Comparison of ENCODE assay signal across 8 mouse cellular contexts in genomic region chr10:120112507-120113396, GRCm38 (mm10). TPM values are rescaled to one million over a fixed set of nuclear protein-coding genes. Genes with fewer than 3 reads are reported as not detected.
DNase-seq lines count a peak whose midpoint lies in the region; ATAC-seq and TF ChIP-seq lines count a peak whose summit lies in the region.

Gene Helb (minus strand): TSS chr10:120112987.

- peak in 1 of 2 experiments; percentile 17; a peak in 1 of 4 replicates for TF ChIP-seq EP300 in MEL (IDR thresholded peaks at IDR 0.05; ENCODE audit: low read depth in 1 of 2, low read length in 2 of 2)

- peak within 1 kb of the TSS; percentile 79 for H3K9ac ChIP-seq in MEL (ENCODE audit: control insufficient read depth, low read depth, low read length, poor library complexity, severe bottlenecking)
- H3K9ac ChIP-seq in forebrain, postnatal 0 days = peak within 1 kb of the TSS; percentile 53
- H3K9ac ChIP-seq in lung, embryonic 15.5 days = peak within 1 kb of the TSS; percentile 60

- H3K36me3 ChIP-seq in MEL (ENCODE audit: control insufficient read depth in 1 of 2, insufficient read depth in 2 of 2, low read length in 2 of 2) = peaks cover 2 to 3% of the 10 kb centered on the region in 2 experiments; a peak in 2 of 4 replicates
- no peaks in the 10 kb centered on the region for H3K36me3 ChIP-seq in forebrain, postnatal 0 days (ENCODE audit: insufficient read depth)
- no peaks in the 10 kb centered on the region for H3K36me3 ChIP-seq in lung, embryonic 15.5 days

- no peaks in the 10 kb centered on the region; the same call in 1 of the 2 replicates for H3K79me2 ChIP-seq in MEL (ENCODE audit: control insufficient read depth, insufficient read depth, low read length, poor library complexity)

- ATAC-seq in forebrain, postnatal 0 days = peak; percentile 100
- peak; percentile 100 for ATAC-seq in lung, embryonic 15.5 days (ENCODE audit: borderline replicate concordance, extremely low read depth, low FRiP score, low TSS enrichment)

- H3K27ac ChIP-seq in MEL (ENCODE audit: control insufficient read depth, low read depth, low read length) = peak within 1 kb of the TSS; percentile 92
- 0 out of 2 replicates have a peak within 1 kb of the TSS, but pooled peaks have one; percentile 8 for H3K27ac ChIP-seq in cerebellum, adult 2 months (ENCODE audit: insufficient read depth, low read length)
- peak within 1 kb of the TSS; percentile 54; the same call in 1 of the 2 replicates for H3K27ac ChIP-seq in forebrain, postnatal 0 days (ENCODE audit: low read depth, low read length)
- H3K27ac ChIP-seq in lung, embryonic 15.5 days = peak within 1 kb of the TSS; percentile 83

- TF ChIP-seq RAD21 in MEL (IDR thresholded peaks at IDR 0.05; ENCODE audit: low read depth, low read length) = no peak

- under 1% methylated on average over 55 of the region's 55 CpGs for WGBS in cerebellum, adult 2 months
- 2% methylated on average over 55 of the region's 55 CpGs for whole genome bisulfite sequencing in forebrain, postnatal 0 days
- WGBS in lung, embryonic 15.5 days = under 1% methylated on average over 55 of the region's 55 CpGs

- H3K4me3 ChIP-seq in MEL (ENCODE audit: control insufficient read depth in 1 of 2, insufficient read depth in 1 of 2, low read depth in 2 of 2, low read length in 2 of 2) = peak within 1 kb of the TSS; percentile 78 to 95
- peak within 1 kb of the TSS; percentile 97 for H3K4me3 ChIP-seq in cerebellum, adult 2 months (replicated peaks; ENCODE audit: insufficient read depth, low read depth, low read length)
- H3K4me3 ChIP-seq in forebrain, postnatal 0 days (ENCODE audit: low read depth, low read length) = peak within 1 kb of the TSS; percentile 74
- peak within 1 kb of the TSS; percentile 85 for H3K4me3 ChIP-seq in lung, embryonic 15.5 days

- no peaks in the 10 kb centered on the region for H3K9me3 ChIP-seq in MEL (replicated peaks; ENCODE audit: insufficient read depth, low read length)
- no peaks in the 10 kb centered on the region for H3K9me3 ChIP-seq in forebrain, postnatal 0 days (ENCODE audit: low read length)
- no peaks in the 10 kb centered on the region for H3K9me3 ChIP-seq in lung, embryonic 15.5 days

- peak within 1 kb of the TSS; percentile 83 for H3K4me2 ChIP-seq in forebrain, postnatal 0 days (ENCODE audit: low read depth)
- peak within 1 kb of the TSS; percentile 90 for H3K4me2 ChIP-seq in lung, embryonic 15.5 days

- no peak for TF ChIP-seq CTCF in MEL (IDR thresholded peaks at IDR 0.05 in 2 of 3, conservative IDR thresholded peaks at IDR 0.05 in 1 of 3; ENCODE audit: control insufficient read depth in 1 of 3, insufficient read depth in 1 of 3, low read depth in 2 of 3, low read length in 3 of 3, poor library complexity in 1 of 3, severe bottlenecking in 1 of 3)
- no peak for TF ChIP-seq CTCF in cerebellum, adult 2 months (IDR thresholded peaks at IDR 0.05; ENCODE audit: borderline replicate concordance, insufficient read depth, low read depth, low read length)
- no peak for TF ChIP-seq CTCF in forebrain, postnatal 0 days (IDR thresholded peaks at IDR 0.05; ENCODE audit: low read depth)

- H3K27me3 ChIP-seq in MEL (ENCODE audit: control insufficient read depth in 1 of 2, insufficient read depth in 2 of 2, low read length in 2 of 2) = no peaks in the 10 kb centered on the region
- H3K27me3 ChIP-seq in cerebellum, adult 2 months (ENCODE audit: control insufficient read depth, insufficient read depth, low read length) = no peaks in the 10 kb centered on the region
- no peaks in the 10 kb centered on the region for H3K27me3 ChIP-seq in forebrain, postnatal 0 days (ENCODE audit: insufficient read depth, low read length)
- no peaks in the 10 kb centered on the region for H3K27me3 ChIP-seq in lung, embryonic 15.5 days

- no peaks in the 10 kb centered on the region for H3K4me1 ChIP-seq in MEL (ENCODE audit: control insufficient read depth in 1 of 2, insufficient read depth in 2 of 2, low read length in 2 of 2)
- H3K4me1 ChIP-seq in cerebellum, adult 2 months (ENCODE audit: control insufficient read depth, insufficient read depth, low read length) = no peaks in the 10 kb centered on the region
- peaks cover 5% of the 10 kb centered on the region; the same call in 1 of the 2 replicates for H3K4me1 ChIP-seq in forebrain, postnatal 0 days (ENCODE audit: insufficient read depth)
- peaks cover 8% of the 10 kb centered on the region; the same call in 1 of the 2 replicates for H3K4me1 ChIP-seq in lung, embryonic 15.5 days

- TF ChIP-seq POLR2A in MEL (IDR thresholded peaks at IDR 0.05; ENCODE audit: control insufficient read depth in 1 of 2, insufficient read depth in 1 of 2, low read depth in 1 of 2, low read length in 2 of 2, poor library complexity in 1 of 2) = peak; percentile 66 to 75; a peak in 3 of 4 replicates
- no peak for TF ChIP-seq POLR2A in cerebellum, adult 2 months (IDR thresholded peaks at IDR 0.05; ENCODE audit: borderline replicate concordance, insufficient read depth, low read length)

- peak; percentile 98 for DNase-seq in MEL (ENCODE audit: low read depth, low spot score)
- peak; percentile 93 to 96 for DNase-seq in cerebellum, adult 2 months
- peak; percentile 94 for DNase-seq in forebrain, postnatal 0 days
- DNase-seq in heart, postnatal 4 days = peak; percentile 99
- DNase-seq in layer of hippocampus, adult 8-10 months (ENCODE audit: low spot score in 2 of 2) = peak; percentile 92 to 93
- peak; percentile 94 for DNase-seq in ovary, adult 18-20 months (ENCODE audit: low spot score)
- DNase-seq in thymus, postnatal 0 days (ENCODE audit: low spot score) = peak; percentile 97

TF ChIP-seq in MEL, 35 proteins besides CTCF, POLR2A, EP300 and RAD21 (continues in another document):
- TF ChIP-seq POLR2AphosphoS2 (IDR thresholded peaks at IDR 0.05; ENCODE audit: low read length) (peak; percentile 60; the same call in 1 of the 2 replicates), JUND (IDR thresholded peaks at IDR 0.05; ENCODE audit: low read depth, low read length) (no peak), NRF1 (IDR thresholded peaks at IDR 0.05; ENCODE audit: insufficient read depth, low read depth, low read length, poor library complexity, severe bottlenecking) (peak; percentile 54; the same call in 1 of the 2 replicates), KAT2A (conservative IDR thresholded peaks at IDR 0.05; ENCODE audit: low read depth, low read length) (no peak), MAFK (IDR thresholded peaks at IDR 0.05; ENCODE audit: borderline replicate concordance, low read depth, low read length) (no peak), CHD1 (IDR thresholded peaks at IDR 0.05; ENCODE audit: low read depth, low read length) (no peak), MYB (IDR thresholded peaks at IDR 0.05; ENCODE audit: low read depth, low read length) (peak; percentile 14; the same call in 1 of the 2 replicates), USF1 (IDR thresholded peaks at IDR 0.05; ENCODE audit: low read depth, low read length) (0 out of 2 replicates have a peak, but pooled peaks have one; percentile 26), GABPA (IDR thresholded peaks at IDR 0.05; ENCODE audit: low read depth, low read length) (no peak), ZC3H11A (IDR thresholded peaks at IDR 0.05; ENCODE audit: low read depth, low read length) (no peak), TAL1 (IDR thresholded peaks at IDR 0.05; ENCODE audit: low read length) (no peak), HCFC1 (IDR thresholded peaks at IDR 0.05; ENCODE audit: low read depth, low read length) (peak; percentile 65), USF2 (IDR thresholded peaks at IDR 0.05; ENCODE audit: borderline replicate concordance in 1 of 2, insufficient read depth in 1 of 2, low read depth in 1 of 2, low read length in 2 of 2) (no peak), MAX (IDR thresholded peaks at IDR 0.05; ENCODE audit: low read length) (no peak), GATA1 (IDR thresholded peaks at IDR 0.05; ENCODE audit: low read depth, low read length) (0 out of 2 replicates have a peak, but pooled peaks have one; percentile 29), MXI1 (IDR thresholded peaks at IDR 0.05; ENCODE audit: low read depth, low read length) (peak; percentile 22; the same call in 1 of the 2 replicates), E2F4 (IDR thresholded peaks at IDR 0.05; ENCODE audit: borderline replicate concordance, low read depth, low read length) (peak; percentile 78), ZKSCAN1 (IDR thresholded peaks at IDR 0.05; ENCODE audit: low read depth, low read length) (no peak), ZMIZ1 (IDR thresholded peaks at IDR 0.05; ENCODE audit: low read depth, low read length) (no peak; the same call in 1 of the 2 replicates), MAZ (IDR thresholded peaks at IDR 0.05; ENCODE audit: low read depth, low read length) (peak; percentile 64; the same call in 1 of the 2 replicates), TBP (IDR thresholded peaks at IDR 0.05; ENCODE audit: low read depth, low read length) (peak; percentile 71), UBTF (IDR thresholded peaks at IDR 0.05; ENCODE audit: borderline replicate concordance, insufficient read depth, low read depth, low read length) (no peak), RCOR1 (IDR thresholded peaks at IDR 0.05; ENCODE audit: low read depth, low read length) (peak; percentile 28; the same call in 1 of the 2 replicates), ZNF384 (IDR thresholded peaks at IDR 0.05; ENCODE audit: low read depth, low read length) (no peak), POLR2AphosphoS5 (IDR thresholded peaks at IDR 0.05; ENCODE audit: borderline replicate concordance, low read depth, low read length) (no peak), ETS1 (IDR thresholded peaks at IDR 0.05; ENCODE audit: low read depth, low read length) (peak; percentile 37), BHLHE40 (IDR thresholded peaks at IDR 0.05; ENCODE audit: borderline replicate concordance, low read depth, low read length) (no peak), ELF1 (IDR thresholded peaks at IDR 0.05; ENCODE audit: low read depth, low read length) (peak; percentile 90), MEF2A (IDR thresholded peaks at IDR 0.05; ENCODE audit: extremely low read depth, insufficient replicate concordance, low read depth, low read length, poor library complexity, severe bottlenecking) (no peak)

RNA-seq across cellular contexts. Expression of gene Helb, which starts in this region (rescaled TPM):
- total RNA-seq in MEL (2012; rRNA removed) = 10.2 and 12.8 TPM in 2 replicates
- 10 to 100 TPM; 18.5 to 78.3 TPM for polyA plus RNA-seq in MEL (2012; ENCODE audit: insufficient read depth in 1 of 2, insufficient read length in 2 of 2, low read depth in 1 of 2, low replicate concordance in 2 of 2, missing spikeins in 1 of 2)
- polyA plus RNA-seq in cerebellum, adult 2 months (2012; rRNA removed) = 3.8 and 4.6 TPM in 2 replicates
- 3.4 and 3.9 TPM in 2 replicates for total RNA-seq in forebrain, postnatal 0 days (2014; rRNA removed)
- polyA plus RNA-seq in forebrain, postnatal 0 days (2015; fragmentation: Nextera tagmentation; extraction: Ambion mirVana) = 1.4 and 2.1 TPM in 2 replicates
- 10 to 100 TPM; 10.5 to 11.7 TPM for total RNA-seq in heart, postnatal 4 days (2021)
- 1 to 10 TPM; 4.2 to 6.1 (median 4.6) TPM for total RNA-seq in layer of hippocampus, adult 8-10 months (2022)
- polyA plus RNA-seq in lung, embryonic 15.5 days (2015; fragmentation: Nextera tagmentation; extraction: Ambion mirVana) = 5.1 and 5.2 TPM in 2 replicates
- 12.1 and 12.8 TPM in 2 replicates for polyA plus RNA-seq in thymus, postnatal 0 days (2015; fragmentation: Nextera tagmentation; extraction: Ambion mirVana)

Comparison
In these comparisons a context has a peak if more than half of its experiments do, and no peak if none do; other contexts are left out.
1. Peak in every context shown above with its lines: DNase-seq, ATAC-seq, H3K4me3 ChIP-seq and H3K27ac ChIP-seq.
2. H3K27ac ChIP-seq: peak in every context shown above with its lines; median percentile 92 in MEL; 83 in lung, embryonic 15.5 days; 54 in forebrain, postnatal 0 days; 8 in cerebellum, adult 2 months.